Mouse (Mus musculus): Measurements from ENCODE around the gene Plbd2. TPM values are rescaled to one million over a fixed set of nuclear protein-coding genes. Genes with fewer than 3 reads are reported as not detected.

Gene Plbd2
- polyA plus RNA-seq, 1 experiment from 2014 or later = 39.0 TPM

- no peaks in the 10 kb centered on the region for H3K27me3 ChIP-seq
- 89% methylated on average over 2 of the region's 2 CpGs for WGBS
- no peaks in the 10 kb centered on the region for H3K9me3 ChIP-seq
- ATAC-seq (ENCODE audit: low FRiP score, low read depth) = no peak
- no peak overlapping the region for H3K27ac ChIP-seq (replicated peaks)
- no peaks in the 10 kb centered on the region for H3K4me1 ChIP-seq (replicated peaks)
- H3K4me2 ChIP-seq = no peak overlapping the region
- no peak overlapping the region for H3K4me3 ChIP-seq
- no peaks in the 10 kb centered on the region for H3K36me3 ChIP-seq
- no peak overlapping the region for H3K9ac ChIP-seq
Observed at GRCm38 (mm10) chr5:120524736-120525135, 21.3 kb upstream of the Plbd2 start.

DNA sequence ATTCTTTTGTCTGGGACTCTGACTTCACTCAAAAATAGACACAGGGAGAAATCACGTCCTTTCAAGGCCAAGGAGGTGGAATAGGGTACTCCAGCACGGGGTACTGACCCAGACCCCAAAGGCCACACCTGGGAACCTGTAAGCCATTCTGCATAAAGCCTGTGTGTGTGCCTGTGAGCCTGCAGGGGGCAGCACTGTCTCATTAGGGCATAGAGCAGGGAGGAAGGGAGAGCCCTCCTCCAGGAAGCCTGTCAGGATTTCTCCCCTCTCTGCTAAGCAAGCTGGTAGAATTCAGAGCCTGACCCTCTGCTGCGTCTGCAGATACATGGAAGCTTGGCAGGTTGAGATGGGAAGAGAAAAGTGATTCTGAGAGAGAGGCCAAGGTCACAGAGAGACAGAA is 19.2 kb upstream of the Plbd2 start:
- no peaks in the 10 kb centered on the region for H3K4me1 ChIP-seq (replicated peaks)
- no peak overlapping the region for H3K9ac ChIP-seq
- H3K27ac ChIP-seq (replicated peaks) = no peak overlapping the region
- H3K9me3 ChIP-seq = no peaks in the 10 kb centered on the region
- no peak overlapping the region for H3K4me3 ChIP-seq
- WGBS = 80% methylated on average over 3 of the region's 3 CpGs
- ATAC-seq (ENCODE audit: low FRiP score, low read depth) = no peak
- no peaks in the 10 kb centered on the region for H3K27me3 ChIP-seq
- no peaks in the 10 kb centered on the region for H3K36me3 ChIP-seq
- H3K4me2 ChIP-seq = no peak overlapping the region

GRCm38 (mm10) chr5:120517552-120517951 is 14.1 kb upstream of the Plbd2 start:
- no peak for ATAC-seq (ENCODE audit: low FRiP score, low read depth)

DNA sequence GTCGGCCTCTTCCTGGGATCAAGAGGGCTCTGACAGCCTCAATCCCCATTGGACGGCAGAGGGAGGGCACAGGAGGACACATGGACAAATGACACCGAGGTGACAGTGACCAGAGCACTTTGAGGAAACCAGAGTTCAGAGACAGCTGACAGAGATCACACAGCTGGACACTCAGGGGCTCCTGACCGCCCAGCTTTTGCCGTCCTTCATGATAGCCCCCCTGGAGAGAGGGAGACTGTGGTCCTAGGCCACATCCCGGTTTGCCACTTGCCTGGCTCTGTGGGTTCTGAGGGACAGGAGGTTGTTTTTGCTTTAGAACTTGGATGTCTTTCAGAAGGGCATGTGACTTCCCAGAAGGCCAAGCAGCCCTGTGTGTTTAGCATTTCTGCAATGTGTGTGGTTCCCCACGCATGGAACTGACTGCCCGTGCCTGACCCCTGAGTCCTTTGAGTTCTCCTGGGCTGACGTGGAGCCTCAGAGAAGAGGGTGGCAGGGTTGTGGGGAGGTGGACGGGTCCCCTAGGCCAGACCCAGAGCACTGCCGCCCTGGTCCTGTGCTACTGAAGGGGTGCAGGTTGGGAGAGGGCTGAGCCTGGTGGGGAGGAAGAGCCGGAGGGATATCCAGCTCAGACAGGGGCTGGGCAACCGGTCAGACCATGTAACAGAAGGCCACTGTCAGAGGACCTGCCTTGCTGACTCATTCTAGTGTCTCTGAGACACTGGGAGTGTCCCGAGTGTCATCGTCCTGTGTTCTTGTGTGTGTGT is 13.0 kb upstream of the Plbd2 start:
- Histone ChIP-seq H3K4me1 (replicated peaks) (peaks cover 17% of the 10 kb centered on the region), H3K27ac (replicated peaks) (no peak overlapping the region), H3K9me3 (no peaks in the 10 kb centered on the region), H3K4me2 (no peak overlapping the region), H3K9ac (no peak overlapping the region), H3K27me3 (peaks cover 6% of the 10 kb centered on the region), H3K4me3 (no peak overlapping the region), H3K36me3 (no peaks in the 10 kb centered on the region)
- ATAC-seq (ENCODE audit: low FRiP score, low read depth) = no peak
- WGBS = 64% methylated on average over 15 of the region's 15 CpGs

More at GRCm38 (mm10) chr5:120517552-120517951, 14.1 kb upstream of the Plbd2 start:
- H3K27ac ChIP-seq (replicated peaks) = no peak overlapping the region
- no peak overlapping the region for H3K9ac ChIP-seq
- H3K9me3 ChIP-seq = no peaks in the 10 kb centered on the region
- whole genome bisulfite sequencing = 32% methylated on average over 9 of the region's 9 CpGs
- H3K27me3 ChIP-seq = peaks cover 3% of the 10 kb centered on the region; the same call in 1 of the 2 replicates
- peaks cover 13% of the 10 kb centered on the region for H3K4me1 ChIP-seq (replicated peaks)
- no peak overlapping the region for H3K4me2 ChIP-seq
- H3K36me3 ChIP-seq = no peaks in the 10 kb centered on the region
- H3K4me3 ChIP-seq = no peak overlapping the region

DNA sequence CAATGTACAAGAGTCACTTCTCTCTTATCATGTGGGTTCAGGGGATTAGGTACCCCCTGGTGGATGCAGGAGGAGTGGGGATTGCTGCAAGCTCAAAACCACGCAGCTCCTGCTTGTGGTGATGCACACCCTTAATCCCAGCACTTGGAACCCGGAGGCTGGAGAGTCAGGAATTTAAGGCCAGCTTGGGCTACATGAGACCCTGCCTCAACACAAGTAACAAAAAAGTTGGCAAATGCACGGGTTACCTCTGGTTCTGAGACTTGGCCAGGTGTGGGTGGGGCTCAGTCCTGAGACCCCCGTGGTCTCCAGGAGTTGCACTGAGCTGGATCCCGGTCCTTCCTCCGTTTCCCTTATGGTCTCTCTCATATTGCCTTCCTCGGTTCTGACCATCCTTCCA is 12.0 kb upstream of the Plbd2 start:
- H3K4me1 ChIP-seq (replicated peaks) = peaks cover 26% of the 10 kb centered on the region
- H3K36me3 ChIP-seq = no peaks in the 10 kb centered on the region
- 80% methylated on average over 7 of the region's 7 CpGs for WGBS
- H3K4me2 ChIP-seq = no peak overlapping the region
- H3K4me3 ChIP-seq = no peak overlapping the region
- no peak overlapping the region for H3K9ac ChIP-seq
- H3K27me3 ChIP-seq = peaks cover 6% of the 10 kb centered on the region
- 0 out of 2 replicates have a peak overlapping the region, but pooled peaks have one; percentile 20 for H3K27ac ChIP-seq (replicated peaks)
- ATAC-seq (ENCODE audit: low FRiP score, low read depth) = no peak
- no peaks in the 10 kb centered on the region for H3K9me3 ChIP-seq

- Histone ChIP-seq H3K4me1 (replicated peaks) (peaks cover 30% of the 10 kb centered on the region), H3K9me3 (no peaks in the 10 kb centered on the region), H3K27ac (replicated peaks) (0 out of 2 replicates have a peak overlapping the region, but pooled peaks have one; percentile 20), H3K4me3 (no peak overlapping the region), H3K9ac (no peak overlapping the region), H3K4me2 (no peak overlapping the region), H3K27me3 (peaks cover 6% of the 10 kb centered on the region), H3K36me3 (no peaks in the 10 kb centered on the region)
- ATAC-seq (ENCODE audit: low FRiP score, low read depth) = no peak
- WGBS = 20% methylated on average over 4 of the region's 4 CpGs
Observed at GRCm38 (mm10) chr5:120514754-120515153, 11.3 kb upstream of the Plbd2 start.

- peaks cover 30% of the 10 kb centered on the region for H3K4me1 ChIP-seq (replicated peaks)
- H3K27me3 ChIP-seq = peaks cover 6% of the 10 kb centered on the region
- ATAC-seq (ENCODE audit: low FRiP score, low read depth) = no peak
- H3K4me3 ChIP-seq = no peak overlapping the region
- no peaks in the 10 kb centered on the region for H3K36me3 ChIP-seq
- WGBS = 85% methylated on average over 9 of the region's 9 CpGs
- H3K4me2 ChIP-seq = no peak overlapping the region
- no peaks in the 10 kb centered on the region for H3K9me3 ChIP-seq
- H3K27ac ChIP-seq (replicated peaks) = no peak overlapping the region
- H3K9ac ChIP-seq = no peak overlapping the region
Observed at GRCm38 (mm10) chr5:120514031-120514677, 10.7 kb upstream of the Plbd2 start.

DNA sequence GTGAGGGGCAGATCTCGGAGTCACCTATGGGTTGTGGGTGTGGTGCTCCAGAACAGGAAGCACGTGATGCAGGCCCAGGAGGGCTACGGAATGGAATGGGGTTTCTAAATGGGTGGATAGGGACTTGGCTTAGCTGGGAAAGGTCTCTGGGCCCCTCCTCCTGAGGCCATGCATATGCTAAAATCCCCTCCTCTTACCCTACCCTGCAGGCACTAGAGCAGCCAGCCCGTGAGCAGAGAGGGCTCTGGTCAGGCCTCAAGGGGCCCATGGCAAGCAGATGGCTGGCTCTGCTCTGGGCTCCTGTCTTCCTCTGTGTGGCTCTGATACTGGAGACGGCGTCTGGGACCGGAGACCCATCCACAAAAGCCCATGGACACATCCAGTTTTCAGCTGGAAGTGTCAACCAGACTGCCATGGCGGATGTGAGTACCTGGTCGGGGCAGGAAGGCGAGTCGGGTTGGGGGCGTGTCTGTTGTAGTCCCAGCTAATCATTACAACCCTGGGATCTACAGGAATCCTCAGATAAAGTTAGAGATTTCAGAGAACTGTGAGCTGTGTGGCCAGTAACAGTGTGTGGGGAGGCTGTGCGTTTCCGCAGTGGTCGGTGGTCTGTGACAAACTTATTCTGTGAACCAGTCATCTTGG is 9.6 kb upstream of the Plbd2 start:
- no peaks in the 10 kb centered on the region for H3K9me3 ChIP-seq
- H3K27me3 ChIP-seq = peaks cover 6% of the 10 kb centered on the region
- no peak overlapping the region for H3K4me3 ChIP-seq
- no peak overlapping the region for H3K9ac ChIP-seq
- H3K36me3 ChIP-seq = no peaks in the 10 kb centered on the region
- H3K4me1 ChIP-seq (replicated peaks) = peaks cover 30% of the 10 kb centered on the region
- ATAC-seq (ENCODE audit: low FRiP score, low read depth) = no peak
- no peak overlapping the region for H3K27ac ChIP-seq (replicated peaks)
- H3K4me2 ChIP-seq = no peak overlapping the region
- whole genome bisulfite sequencing = 42% methylated on average over 15 of the region's 15 CpGs

- WGBS = 35% methylated on average over 14 of the region's 14 CpGs
- Histone ChIP-seq H3K4me2 (peak overlapping the region; percentile 88), H3K4me3 (peak overlapping the region; percentile 47), H3K9ac (no peak overlapping the region), H3K27me3 (peaks cover 6% of the 10 kb centered on the region), H3K27ac (replicated peaks) (no peak overlapping the region), H3K9me3 (no peaks in the 10 kb centered on the region), H3K4me1 (replicated peaks) (peaks cover 31% of the 10 kb centered on the region), H3K36me3 (no peaks in the 10 kb centered on the region)
- ATAC-seq (ENCODE audit: low FRiP score, low read depth) = no peak
Observed at GRCm38 (mm10) chr5:120511643-120512220, 8.3 kb upstream of the Plbd2 start.

GRCm38 (mm10) chr5:120510982-120511642 is 7.7 kb upstream of the Plbd2 start, which contains the start of gene Slc8b1:
Slc8b1 (plus strand) TSS chr5:120511168.
- no peak within 1 kb of the TSS for H3K27ac ChIP-seq (replicated peaks)
- ATAC-seq (ENCODE audit: low FRiP score, low read depth) = peak; percentile 84
- H3K4me1 ChIP-seq (replicated peaks) = peaks cover 35% of the 10 kb centered on the region
- under 1% methylated on average over 36 of the region's 36 CpGs for WGBS
- peak within 1 kb of the TSS; percentile 88 for H3K4me2 ChIP-seq
- no peaks in the 10 kb centered on the region for H3K9me3 ChIP-seq
- no peaks in the 10 kb centered on the region for H3K36me3 ChIP-seq
- peak within 1 kb of the TSS; percentile 47 for H3K4me3 ChIP-seq
- H3K27me3 ChIP-seq = peaks cover 6% of the 10 kb centered on the region
- H3K9ac ChIP-seq = peak within 1 kb of the TSS; percentile 40

GRCm38 (mm10) chr5:120507311-120507710 is 3.9 kb upstream of the Plbd2 start:
- Histone ChIP-seq H3K9me3 (no peaks in the 10 kb centered on the region), H3K9ac (no peak overlapping the region), H3K4me1 (replicated peaks) (peaks cover 30% of the 10 kb centered on the region), H3K36me3 (no peaks in the 10 kb centered on the region), H3K27me3 (peaks cover 3% of the 10 kb centered on the region; the same call in 1 of the 2 replicates), H3K27ac (replicated peaks) (no peak overlapping the region), H3K4me2 (no peak overlapping the region), H3K4me3 (no peak overlapping the region)
- WGBS = 47% methylated on average over 4 of the region's 4 CpGs
- no peak for ATAC-seq (ENCODE audit: low FRiP score, low read depth)

Measured in hindbrain, embryonic 15.5 days (tissue).